Mouse (Mus musculus) common myeloid progenitor, adult 5-6 weeks (primary cell): ENCODE data around the gene Cers3. TPM values are rescaled to one million over a fixed set of nuclear protein-coding genes. Genes with fewer than 3 reads are reported as not detected.

ENCODE experiments used
- ATAC-seq: replicated peaks from 2 replicates; pipeline ENCODE4 v1.8.0; 2016; ENCODE audit warnings: low read depth, mild to moderate bottlenecking, moderate TSS enrichment, inconsistent platforms; ENCODE audit not compliant: poor library complexity, severe bottlenecking
- total RNA-seq: library from RNA; stranded (forward); fragments of 200-1000, 187-1606 nt; gene quantifications from 2 replicates; pipeline ENCODE4 v1.2.3, GENCODE M21; 2017

Gene Cers3
- total RNA-seq, 1 experiment from 2014 or later = not detected

GRCm38 (mm10) chr7:66779411-66779810, 36.1 kb downstream of the Cers3 start:
- ATAC-seq = no peak

GRCm38 (mm10) chr7:66779944-66780942, 36.9 kb downstream of the Cers3 start:
- ATAC-seq = no peak

- ATAC-seq = no peak
Measured at GRCm38 (mm10) chr7:66786476-66786875, 43.2 kb downstream of the Cers3 start.

GRCm38 (mm10) chr7:66787816-66788215, 44.5 kb downstream of the Cers3 start:
- no peak for ATAC-seq

- ATAC-seq = no peak
Measured at GRCm38 (mm10) chr7:66789860-66790748, 46.8 kb downstream of the Cers3 start.

GRCm38 (mm10) chr7:66791022-66791421, 47.7 kb downstream of the Cers3 start:
- no peak for ATAC-seq

GRCm38 (mm10) chr7:66796909-66797308, 53.6 kb downstream of the Cers3 start:
- ATAC-seq = no peak

GRCm38 (mm10) chr7:66797345-66797744, 54.0 kb downstream of the Cers3 start:
- ATAC-seq = no peak

- no peak for ATAC-seq
Measured at GRCm38 (mm10) chr7:66798826-66799225, 55.5 kb downstream of the Cers3 start.

- ATAC-seq = no peak
Measured at GRCm38 (mm10) chr7:66800784-66801183, 57.5 kb downstream of the Cers3 start.

- no peak for ATAC-seq
Measured at GRCm38 (mm10) chr7:66801785-66802184, 58.5 kb downstream of the Cers3 start.

GRCm38 (mm10) chr7:66803798-66804197, 60.5 kb downstream of the Cers3 start:
- peak; percentile 63 for ATAC-seq

GRCm38 (mm10) chr7:66806801-66807200, 63.5 kb downstream of the Cers3 start:
- ATAC-seq = no peak

GRCm38 (mm10) chr7:66810436-66810835, 67.1 kb downstream of the Cers3 start:
- no peak for ATAC-seq

GRCm38 (mm10) chr7:66811294-66811693, 68.0 kb downstream of the Cers3 start:
- no peak for ATAC-seq

GRCm38 (mm10) chr7:66812289-66812688, 69.0 kb downstream of the Cers3 start:
- no peak for ATAC-seq

GRCm38 (mm10) chr7:66812737-66813136, 69.4 kb downstream of the Cers3 start:
- ATAC-seq = no peak

- no peak for ATAC-seq
Measured at GRCm38 (mm10) chr7:66813172-66813571, 69.9 kb downstream of the Cers3 start.

- ATAC-seq = no peak
Measured at GRCm38 (mm10) chr7:66815526-66815925, 72.2 kb downstream of the Cers3 start.

- peak; percentile 84 for ATAC-seq
Measured at GRCm38 (mm10) chr7:66820034-66820433, 76.7 kb downstream of the Cers3 start.

- ATAC-seq = no peak
Measured at GRCm38 (mm10) chr7:66830803-66831202, 87.5 kb downstream of the Cers3 start.
